Mouse (Mus musculus): ENCODE results near the gene Col1a2.

GRCm38 (mm10) chr6:4532898-4533297 lies 28.3 kb downstream of the Col1a2 start:
- no peak for TF ChIP-seq GABPA (IDR thresholded peaks at IDR 0.05; ENCODE audit: low read depth, low read length)
- no peak for TF ChIP-seq HCFC1 (IDR thresholded peaks at IDR 0.05; ENCODE audit: low read depth, low read length)
- TF ChIP-seq CTCF (IDR thresholded peaks at IDR 0.05 in 2 of 3, conservative IDR thresholded peaks at IDR 0.05 in 1 of 3; ENCODE audit: control insufficient read depth in 1 of 3, insufficient read depth in 1 of 3, low read depth in 2 of 3, low read length in 3 of 3, poor library complexity in 1 of 3, severe bottlenecking in 1 of 3), result no peak
- TF ChIP-seq POLR2AphosphoS2 (IDR thresholded peaks at IDR 0.05; ENCODE audit: low read length), result no peak
- no peak for TF ChIP-seq POLR2A (IDR thresholded peaks at IDR 0.05; ENCODE audit: control insufficient read depth in 1 of 2, insufficient read depth in 1 of 2, low read depth in 1 of 2, low read length in 2 of 2, poor library complexity in 1 of 2)
- no peak for TF ChIP-seq UBTF (IDR thresholded peaks at IDR 0.05; ENCODE audit: borderline replicate concordance, insufficient read depth, low read depth, low read length)
- TF ChIP-seq MYB (IDR thresholded peaks at IDR 0.05; ENCODE audit: low read depth, low read length), result no peak
- TF ChIP-seq EP300 (IDR thresholded peaks at IDR 0.05; ENCODE audit: low read depth in 1 of 2, low read length in 2 of 2), result no peak
- TF ChIP-seq JUND (IDR thresholded peaks at IDR 0.05; ENCODE audit: low read depth, low read length), result no peak
- TF ChIP-seq ELF1 (IDR thresholded peaks at IDR 0.05; ENCODE audit: low read depth, low read length), result no peak
- no peak for TF ChIP-seq MYC (IDR thresholded peaks at IDR 0.05; ENCODE audit: low read depth, low read length)
- TF ChIP-seq BHLHE40 (IDR thresholded peaks at IDR 0.05; ENCODE audit: borderline replicate concordance, low read depth, low read length), result no peak

All from MEL (cell line).